Mouse (Mus musculus) embryonic facial prominence, embryonic 15.5 days (tissue): ENCODE measurements around the gene Gm33543. TPM values are rescaled to one million over a fixed set of nuclear protein-coding genes. Genes with fewer than 3 reads are reported as not detected.

Experiments
- ATAC-seq: fragments of 200-750 bp; cut with Nextera tagmentation; 2 replicates; pipeline ENCODE4 v1.8.0; 2017; ENCODE audit warnings: low read depth, moderate TSS enrichment; ENCODE audit not compliant: insufficient number of reproducible peaks, low FRiP score, low TSS enrichment
- H3K27ac ChIP-seq: fragments of 300-500 bp; sonication (generic); replicated peaks from 2 replicates; pipeline ENCODE4 v1.5.1; 2015; ENCODE audit warnings: mild to moderate bottlenecking, inconsistent platforms
- H3K27me3 ChIP-seq: fragments of 300-500 bp; sonication (generic); 2 replicates; pipeline ENCODE4 v1.6.1; 2015; ENCODE audit warnings: inconsistent platforms
- H3K36me3 ChIP-seq: fragments of 300-500 bp; sonication (generic); 2 replicates; pipeline ENCODE4 v1.6.1; 2015; ENCODE audit warnings: mild to moderate bottlenecking, inconsistent platforms
- H3K4me1 ChIP-seq: fragments of 300-500 bp; sonication (generic); 2 replicates; pipeline ENCODE4 v1.6.1; 2015; ENCODE audit warnings: inconsistent platforms
- H3K4me2 ChIP-seq: fragments of 300-500 bp; sonication (generic); replicated peaks from 2 replicates; pipeline ENCODE4 v1.6.1; 2015; ENCODE audit warnings: mild to moderate bottlenecking, inconsistent platforms
- H3K4me3 ChIP-seq: fragments of 300-500 bp; sonication (generic); replicated peaks from 2 replicates; pipeline ENCODE4 v1.5.1; 2015; ENCODE audit warnings: mild to moderate bottlenecking, inconsistent platforms
- H3K9ac ChIP-seq: fragments of 300-500 bp; sonication (generic); 2 replicates; pipeline ENCODE4 v1.6.1; 2015; ENCODE audit warnings: inconsistent platforms
- H3K9me3 ChIP-seq: fragments of 300-500 bp; sonication (generic); replicated peaks from 2 replicates; pipeline ENCODE4 v1.6.1; 2016; ENCODE audit warnings: inconsistent platforms
- whole genome bisulfite sequencing: fragments of 180-500 bp; shearing (Covaris S2); methylation state at CpG from one replicate; pipeline ENCODE4 v1.1.7; 2015; 5-methylcytosine and 5-hydroxymethylcytosine counted together
- polyA plus RNA-seq: library from polyadenylated mRNA; unstranded; fragments of >200 nt; fragmentation: Nextera tagmentation; extraction: Ambion mirVana; gene quantifications from 2 replicates; pipeline ENCODE4 v1.2.1, GENCODE M21; 2015

The Gm33543 gene
- polyA plus RNA-seq, 1 experiment from 2014 or later, result 0.19 TPM

DNA sequence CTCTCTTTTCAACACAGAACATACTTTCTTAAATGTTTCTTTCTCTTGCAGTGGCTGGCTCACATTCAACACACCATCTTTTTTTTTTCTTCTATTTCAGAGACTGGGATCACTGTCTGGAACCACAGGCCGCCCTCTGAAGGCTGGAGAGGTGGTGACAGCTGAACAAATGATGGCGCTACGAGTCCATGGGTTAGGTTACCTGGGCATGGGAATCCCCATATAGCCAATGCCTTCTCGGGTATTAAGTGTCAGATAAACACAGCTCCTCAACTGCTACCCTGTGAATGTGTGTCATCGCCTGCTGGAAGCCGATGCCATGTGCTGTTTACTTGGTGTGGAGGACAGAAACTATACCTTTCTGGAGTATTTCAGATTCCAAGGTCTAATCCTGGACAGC lies 48.0 kb downstream of the Gm33543 start:
- 77% methylated on average over 6 of the region's 6 CpGs for WGBS
- no peak for ATAC-seq
- H3K36me3 ChIP-seq, result no peaks in the 10 kb centered on the region

DNA sequence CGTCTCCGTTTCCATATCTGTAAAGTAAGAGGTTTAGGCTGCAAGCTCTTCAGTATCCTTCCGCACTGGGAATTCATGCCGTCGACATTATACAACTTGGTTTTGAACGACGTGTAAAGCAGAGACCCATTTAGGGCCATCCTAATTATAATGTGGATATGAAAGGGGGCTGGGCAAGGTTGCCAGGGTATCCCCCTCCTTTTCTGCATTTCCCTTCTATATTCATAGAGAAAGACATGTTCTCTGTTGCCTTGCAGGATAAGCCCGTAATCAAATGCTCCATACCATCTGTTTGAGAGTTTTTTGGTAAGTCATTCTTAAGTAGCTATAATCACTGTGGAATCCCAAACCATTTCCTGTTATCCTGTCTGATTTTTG lies 51.3 kb downstream of the Gm33543 start:
- Histone ChIP-seq H3K27me3 (no peaks in the 10 kb centered on the region), H3K4me1 (no peaks in the 10 kb centered on the region), H3K9me3 (no peaks in the 10 kb centered on the region), H3K27ac (no peak overlapping the region), H3K4me3 (no peak overlapping the region), H3K9ac (no peak overlapping the region), H3K36me3 (no peaks in the 10 kb centered on the region), H3K4me2 (no peak overlapping the region)
- no peak for ATAC-seq
- whole genome bisulfite sequencing, result 67% methylated on average over 8 of the region's 8 CpGs

More for the DNA sequence above, 48.0 kb downstream of the Gm33543 start:
- Histone ChIP-seq H3K27ac (no peak overlapping the region), H3K9me3 (no peaks in the 10 kb centered on the region), H3K27me3 (no peaks in the 10 kb centered on the region), H3K9ac (no peak overlapping the region), H3K4me1 (no peaks in the 10 kb centered on the region), H3K4me3 (no peak overlapping the region), H3K4me2 (no peak overlapping the region)

DNA sequence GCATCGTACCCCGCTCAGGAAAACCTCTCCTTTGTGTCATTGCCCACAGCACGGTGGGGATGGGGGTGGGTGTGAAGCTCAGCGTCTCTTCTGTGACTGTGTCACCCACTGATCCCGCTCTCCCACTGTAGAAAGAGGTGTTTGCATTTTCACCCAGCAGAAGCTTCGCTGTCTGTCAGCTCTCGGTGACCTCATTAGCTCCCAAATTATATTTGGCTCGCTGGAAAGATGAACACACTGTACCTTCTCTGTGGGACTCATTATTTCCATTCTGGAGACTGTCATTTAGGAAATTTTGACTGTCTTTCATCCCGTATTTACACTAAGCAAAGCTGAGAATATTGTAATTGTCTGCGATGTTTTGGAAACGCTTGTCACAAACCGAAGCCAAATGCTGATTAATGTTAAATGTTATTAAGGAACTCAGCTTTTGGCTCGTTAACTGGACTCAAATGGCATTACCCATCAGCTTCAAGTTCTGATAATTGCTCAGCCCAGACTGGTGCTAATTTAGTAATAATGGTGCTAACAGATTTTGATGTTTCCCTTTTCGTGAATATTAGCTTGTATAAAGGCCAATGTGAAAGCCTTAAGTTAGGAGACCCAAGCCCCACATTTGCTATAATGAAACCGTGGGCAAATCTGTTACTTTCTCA lies 51.8 kb downstream of the Gm33543 start:
- Histone ChIP-seq H3K9ac (no peak overlapping the region), H3K4me3 (no peak overlapping the region), H3K4me2 (no peak overlapping the region), H3K36me3 (no peaks in the 10 kb centered on the region), H3K27me3 (no peaks in the 10 kb centered on the region), H3K27ac (no peak overlapping the region), H3K4me1 (no peaks in the 10 kb centered on the region), H3K9me3 (no peaks in the 10 kb centered on the region)
- ATAC-seq, result no peak
- WGBS, result 68% methylated on average over 15 of the region's 15 CpGs

DNA sequence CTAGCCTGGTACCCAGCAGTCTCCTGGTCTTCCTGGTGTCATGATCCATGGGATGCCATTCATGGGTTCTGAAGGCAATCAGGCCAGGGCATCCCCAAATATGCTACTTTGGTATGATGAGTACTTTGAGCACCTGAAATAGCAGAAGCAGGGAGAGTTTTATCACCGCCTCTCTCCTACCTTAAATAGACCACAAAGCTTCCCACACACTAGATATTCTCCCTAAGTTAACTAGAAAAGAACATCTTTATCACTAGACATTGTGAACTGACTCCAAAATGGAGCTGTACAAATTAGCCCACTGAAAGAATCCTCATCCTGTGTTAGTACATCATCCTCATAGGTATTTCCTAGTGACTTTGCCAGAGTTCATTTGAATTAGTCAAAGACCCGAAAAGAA lies 55.6 kb downstream of the Gm33543 start:
- Histone ChIP-seq H3K9me3 (no peaks in the 10 kb centered on the region), H3K36me3 (no peaks in the 10 kb centered on the region), H3K4me2 (no peak overlapping the region), H3K27ac (no peak overlapping the region), H3K4me3 (no peak overlapping the region), H3K4me1 (no peaks in the 10 kb centered on the region), H3K27me3 (no peaks in the 10 kb centered on the region), H3K9ac (no peak overlapping the region)
- WGBS, result 85% methylated on average over 2 of the region's 2 CpGs
- no peak for ATAC-seq

DNA sequence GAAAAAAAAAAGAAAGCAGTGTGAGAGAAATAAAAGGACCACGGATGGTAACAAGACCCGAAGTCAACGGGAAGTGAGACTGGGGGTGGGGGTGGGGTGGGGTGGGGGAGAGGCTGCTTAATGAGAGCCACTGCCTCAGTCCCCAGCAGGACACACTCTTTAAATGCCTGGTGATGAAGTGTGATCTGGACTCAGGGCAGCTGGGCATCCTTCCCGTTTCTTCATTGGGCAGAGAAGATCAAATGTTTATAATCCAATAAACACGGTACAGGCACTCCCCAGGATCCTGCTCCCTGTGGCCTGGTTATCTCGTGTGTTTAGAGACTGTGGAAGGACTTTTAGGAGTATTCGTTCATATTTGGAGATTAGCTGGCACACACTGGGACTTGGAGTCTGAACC lies 57.9 kb downstream of the Gm33543 start:
- no peak for ATAC-seq
- Histone ChIP-seq H3K4me1 (no peaks in the 10 kb centered on the region), H3K9ac (no peak overlapping the region), H3K36me3 (no peaks in the 10 kb centered on the region), H3K27ac (no peak overlapping the region), H3K9me3 (no peaks in the 10 kb centered on the region), H3K4me2 (no peak overlapping the region), H3K4me3 (no peak overlapping the region), H3K27me3 (no peaks in the 10 kb centered on the region)
- 45% methylated on average over 7 of the region's 7 CpGs for WGBS

DNA sequence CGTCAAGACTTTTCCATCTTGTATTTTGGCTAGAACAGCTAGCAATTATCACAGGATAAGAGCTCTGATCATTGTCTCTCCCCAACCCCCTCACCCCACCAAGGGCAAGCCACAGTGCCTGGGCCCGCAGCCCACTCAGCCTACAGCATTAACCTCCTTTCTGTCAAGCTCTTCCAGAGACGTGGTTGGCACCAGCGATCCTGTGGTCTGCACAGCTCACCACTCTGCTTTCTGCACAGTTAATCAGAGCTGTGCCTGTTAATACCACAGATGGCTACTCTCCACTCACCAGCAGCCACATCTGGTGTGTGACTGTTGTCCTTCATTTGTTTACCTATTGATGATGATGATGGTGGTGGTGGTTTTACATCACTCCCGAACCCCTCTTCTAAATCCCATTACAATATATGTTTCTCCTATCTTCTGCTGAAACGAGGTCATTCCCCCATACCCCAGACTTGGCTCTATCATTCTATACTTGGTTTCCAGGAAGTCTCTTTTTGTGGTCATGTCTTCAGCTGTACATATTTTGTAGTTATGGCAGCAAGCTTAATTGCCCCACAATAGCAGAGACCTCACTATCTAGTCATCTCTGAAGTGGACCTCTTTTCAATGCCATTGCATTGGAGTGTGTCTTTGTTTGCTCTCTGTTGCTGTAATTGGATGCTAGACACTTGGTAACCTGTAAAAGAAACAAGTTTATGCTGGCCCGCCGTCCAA lies 61.7 kb downstream of the Gm33543 start:
- no peak overlapping the region for H3K9ac ChIP-seq
- no peak overlapping the region for H3K4me3 ChIP-seq
- H3K36me3 ChIP-seq, result no peaks in the 10 kb centered on the region
- ATAC-seq, result peak; percentile 85
- no peaks in the 10 kb centered on the region for H3K9me3 ChIP-seq
- H3K4me2 ChIP-seq, result no peak overlapping the region
- H3K27ac ChIP-seq, result peak overlapping the region; percentile 58; the same call in 1 of the 2 replicates
- H3K4me1 ChIP-seq, result no peaks in the 10 kb centered on the region
- no peaks in the 10 kb centered on the region for H3K27me3 ChIP-seq
- 69% methylated on average over 8 of the region's 8 CpGs for WGBS

DNA sequence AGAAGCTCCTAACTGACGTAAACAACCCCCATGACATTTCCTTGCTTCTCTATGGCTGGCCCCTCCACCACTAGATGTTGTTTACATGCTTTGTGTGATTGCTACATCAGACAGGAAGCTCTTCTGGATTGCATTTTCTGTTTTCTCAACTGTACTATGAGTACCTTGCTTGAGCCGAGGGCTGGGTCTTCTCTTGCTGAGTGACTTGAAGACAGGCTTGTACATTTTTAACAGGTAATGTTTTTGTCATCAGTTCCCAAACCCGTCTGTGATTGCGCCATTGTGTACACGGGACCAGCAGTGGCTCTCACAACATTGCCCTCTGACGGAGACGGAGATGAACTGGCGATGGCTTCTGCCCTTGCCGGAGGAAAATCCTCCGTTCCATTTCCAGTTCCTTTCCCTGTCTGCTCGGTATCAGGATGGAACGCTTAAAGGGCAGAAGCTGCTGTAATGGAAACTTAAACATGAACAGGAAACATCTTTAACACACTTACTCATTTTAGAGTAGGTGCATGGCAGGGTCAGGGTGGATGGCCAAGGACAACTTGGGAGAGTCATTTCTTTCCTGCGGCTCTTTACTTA lies 62.8 kb downstream of the Gm33543 start:
- H3K4me2 ChIP-seq, result no peak overlapping the region
- ATAC-seq, result no peak

DNA sequence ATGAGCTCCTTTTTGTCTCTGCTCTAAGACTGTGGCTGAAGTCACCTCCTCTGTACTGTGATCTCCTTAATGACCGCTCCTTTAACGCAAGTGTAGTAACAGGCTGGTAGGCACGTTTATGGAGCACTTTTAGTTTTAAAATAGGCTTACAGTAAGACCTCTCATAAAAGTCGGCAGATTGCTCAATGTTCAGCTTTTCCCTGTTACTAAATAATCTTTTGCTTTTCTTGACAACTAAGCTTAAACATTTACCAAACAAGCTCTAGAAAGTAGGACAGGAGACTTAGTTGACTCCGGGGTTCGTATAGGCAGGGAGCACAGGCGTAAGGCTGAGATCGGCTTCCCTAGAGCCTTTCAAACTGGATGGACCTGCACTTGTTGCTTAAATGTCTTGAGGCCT lies 64.1 kb downstream of the Gm33543 start:
- WGBS, result 84% methylated on average over 8 of the region's 8 CpGs
- H3K27ac ChIP-seq, result no peak overlapping the region
- 0 out of 2 replicates have a peak, but pooled peaks cover under 1% of the 10 kb centered on the region for H3K4me1 ChIP-seq
- H3K36me3 ChIP-seq, result no peaks in the 10 kb centered on the region
- H3K9me3 ChIP-seq, result no peaks in the 10 kb centered on the region
- no peak for ATAC-seq
- no peak overlapping the region for H3K4me3 ChIP-seq
- no peak overlapping the region for H3K9ac ChIP-seq
- no peaks in the 10 kb centered on the region for H3K27me3 ChIP-seq
- no peak overlapping the region for H3K4me2 ChIP-seq

More for the DNA sequence above, 62.8 kb downstream of the Gm33543 start:
- Histone ChIP-seq H3K9ac (no peak overlapping the region), H3K27ac (no peak overlapping the region), H3K4me3 (no peak overlapping the region), H3K9me3 (no peaks in the 10 kb centered on the region), H3K4me1 (no peaks in the 10 kb centered on the region), H3K27me3 (no peaks in the 10 kb centered on the region), H3K36me3 (no peaks in the 10 kb centered on the region)
- 82% methylated on average over 13 of the region's 13 CpGs for WGBS

DNA sequence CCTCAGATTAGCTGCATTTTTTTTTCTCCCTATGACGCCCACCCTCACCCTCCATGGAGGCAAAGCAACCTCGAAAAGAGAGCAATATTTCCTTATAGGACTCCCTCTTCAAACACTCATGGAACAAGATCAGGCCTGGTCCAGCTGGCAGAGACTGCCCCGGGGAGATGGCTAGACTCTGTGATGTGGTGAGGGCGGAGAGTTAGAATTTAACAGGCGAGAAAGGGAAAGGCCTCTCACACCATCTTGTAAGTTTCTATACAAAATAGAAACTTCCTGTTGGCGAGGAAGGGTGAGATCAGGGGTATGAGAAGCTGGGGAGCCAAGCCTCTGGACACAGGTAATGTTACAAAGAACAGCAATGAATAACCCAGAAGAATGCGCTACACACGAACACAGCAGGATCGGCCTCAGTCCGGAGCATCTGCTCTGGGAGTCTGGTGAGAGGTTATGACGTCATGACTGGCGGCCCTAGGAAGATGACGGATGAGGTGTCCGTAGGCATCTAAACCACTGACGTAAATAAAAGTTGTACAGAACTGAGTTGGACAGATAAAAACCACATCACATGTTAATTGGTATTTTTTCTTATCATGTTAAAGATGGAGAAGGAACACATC lies 64.9 kb downstream of the Gm33543 start:
- WGBS, result 69% methylated on average over 15 of the region's 15 CpGs
- 0 out of 2 replicates have a peak, but pooled peaks cover 2% of the 10 kb centered on the region for H3K4me1 ChIP-seq

DNA sequence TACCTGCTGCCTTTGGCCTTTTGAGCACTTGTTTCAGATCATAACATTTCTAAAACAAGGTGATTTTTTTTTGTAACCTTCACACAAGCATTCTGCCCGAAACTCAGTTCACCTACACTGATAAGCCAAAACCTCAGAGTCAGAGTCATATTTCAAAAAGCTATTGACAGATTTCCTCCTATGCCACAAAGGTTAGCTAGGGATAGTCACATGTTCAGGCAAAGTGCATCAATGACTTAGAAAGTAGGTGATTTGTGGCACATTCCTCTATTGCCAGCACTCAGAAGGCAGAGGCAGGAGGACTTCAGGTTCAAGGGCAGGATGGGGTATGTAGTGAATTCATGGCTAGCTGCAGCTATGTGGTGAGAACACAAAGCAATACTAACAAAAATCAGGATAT lies 65.7 kb downstream of the Gm33543 start:
- Histone ChIP-seq H3K27ac (no peak overlapping the region), H3K36me3 (no peaks in the 10 kb centered on the region), H3K27me3 (no peaks in the 10 kb centered on the region), H3K9ac (no peak overlapping the region), H3K9me3 (no peaks in the 10 kb centered on the region), H3K4me2 (no peak overlapping the region), H3K4me1 (0 out of 2 replicates have a peak, but pooled peaks cover 2% of the 10 kb centered on the region), H3K4me3 (no peak overlapping the region)
- no peak for ATAC-seq
- 78% methylated on average over 1 of the region's 1 CpGs for WGBS

More for the DNA sequence above, 64.9 kb downstream of the Gm33543 start:
- Histone ChIP-seq H3K4me2 (no peak overlapping the region), H3K36me3 (no peaks in the 10 kb centered on the region), H3K27ac (no peak overlapping the region), H3K4me3 (no peak overlapping the region), H3K9me3 (no peaks in the 10 kb centered on the region), H3K9ac (no peak overlapping the region), H3K27me3 (no peaks in the 10 kb centered on the region)
- no peak for ATAC-seq

DNA sequence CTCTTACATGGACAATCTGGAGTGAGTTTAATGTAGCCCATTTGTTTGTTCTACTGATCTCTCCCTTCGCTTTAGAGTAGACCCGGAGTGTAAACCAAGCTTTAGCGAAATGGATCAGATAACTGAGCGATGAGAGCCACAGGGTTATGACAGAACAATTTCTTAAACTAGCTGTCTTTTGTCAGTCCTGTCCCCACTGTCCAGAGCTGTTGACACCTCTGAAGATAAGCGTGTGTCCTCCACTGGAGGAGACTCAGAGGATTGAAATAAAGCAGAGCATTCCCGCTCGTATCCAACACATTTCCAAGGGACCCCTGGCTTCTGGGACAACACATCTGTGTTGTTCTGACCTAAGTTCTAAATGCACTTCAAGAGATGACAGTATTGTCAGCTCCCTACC lies 67.9 kb downstream of the Gm33543 start:
- no peaks in the 10 kb centered on the region for H3K36me3 ChIP-seq
- H3K9ac ChIP-seq, result no peak overlapping the region
- H3K27ac ChIP-seq, result no peak overlapping the region
- 0 out of 2 replicates have a peak, but pooled peaks cover 2% of the 10 kb centered on the region for H3K4me1 ChIP-seq
- H3K4me2 ChIP-seq, result no peak overlapping the region
- 83% methylated on average over 7 of the region's 7 CpGs for WGBS
- no peak for ATAC-seq
- H3K9me3 ChIP-seq, result no peaks in the 10 kb centered on the region
- H3K4me3 ChIP-seq, result no peak overlapping the region
- no peaks in the 10 kb centered on the region for H3K27me3 ChIP-seq
